Mouse (Mus musculus) small intestine, adult 2 months (tissue): ENCODE data around the gene Cd52. TPM values are rescaled to one million over a fixed set of nuclear protein-coding genes. Genes with fewer than 3 reads are reported as not detected.

ENCODE experiments used
- H3K27ac ChIP-seq: fragments of 200-500 bp; 2 replicates; pipeline ENCODE4 v1.5.1; 2012; ENCODE audit warnings: low read depth, low read length, control low read depth, inconsistent platforms; ENCODE audit not compliant: insufficient read depth
- H3K27me3 ChIP-seq: fragments of 200-500 bp; 2 replicates; pipeline ENCODE4 v1.6.1; 2012; ENCODE audit warnings: mild to moderate bottlenecking, moderate library complexity, low read length, inconsistent platforms; ENCODE audit not compliant: control insufficient read depth, insufficient read depth
- H3K36me3 ChIP-seq: fragments of 200-500 bp; 2 replicates; pipeline ENCODE4 v1.6.1; 2012; ENCODE audit warnings: mild to moderate bottlenecking, low read length, control low read depth, inconsistent platforms; ENCODE audit not compliant: control insufficient read depth, insufficient read depth
- H3K4me1 ChIP-seq: fragments of 200-500 bp; 2 replicates; pipeline ENCODE4 v1.6.1; 2012; ENCODE audit warnings: low read length, inconsistent platforms, mixed read lengths; ENCODE audit not compliant: control insufficient read depth, insufficient read depth, insufficient read length
- H3K4me3 ChIP-seq: fragments of 200-500 bp; 2 replicates; pipeline ENCODE4 v1.5.1; 2012; ENCODE audit warnings: low read depth, mild to moderate bottlenecking, control low read depth, inconsistent platforms, low read length, moderate library complexity
- CTCF ChIP-seq: fragments of 200-500 bp; IDR thresholded peaks from 2 replicates; pipeline ENCODE4 v1.5.1; 2012; ENCODE audit warnings: low read depth, mild to moderate bottlenecking, control low read depth, inconsistent platforms, low read length, moderate library complexity, mixed read lengths; ENCODE audit not compliant: insufficient replicate concordance, insufficient read length; ENCODE audit errors: extremely low read depth
- POLR2A ChIP-seq: fragments of 200-500 bp; IDR thresholded peaks from 2 replicates; pipeline ENCODE4 v1.6.1; 2012; ENCODE audit warnings: low read depth, mild to moderate bottlenecking, control low read depth, inconsistent platforms, low read length, moderate library complexity
- WGBS: fragments of 180-500 bp; shearing (Covaris S2); methylation state at CpG from one replicate; pipeline ENCODE4 v1.1.7; 2018; 5-methylcytosine and 5-hydroxymethylcytosine counted together
- polyA plus RNA-seq: library from polyadenylated mRNA; depleted of rRNA; stranded (reverse); fragments of >200 nt; gene quantifications from 2 replicates; pipeline ENCODE4 v1.2.3, GENCODE M21; 2012

The Cd52 gene
- polyA plus RNA-seq, 1 experiment, result 35.1 TPM

DNA sequence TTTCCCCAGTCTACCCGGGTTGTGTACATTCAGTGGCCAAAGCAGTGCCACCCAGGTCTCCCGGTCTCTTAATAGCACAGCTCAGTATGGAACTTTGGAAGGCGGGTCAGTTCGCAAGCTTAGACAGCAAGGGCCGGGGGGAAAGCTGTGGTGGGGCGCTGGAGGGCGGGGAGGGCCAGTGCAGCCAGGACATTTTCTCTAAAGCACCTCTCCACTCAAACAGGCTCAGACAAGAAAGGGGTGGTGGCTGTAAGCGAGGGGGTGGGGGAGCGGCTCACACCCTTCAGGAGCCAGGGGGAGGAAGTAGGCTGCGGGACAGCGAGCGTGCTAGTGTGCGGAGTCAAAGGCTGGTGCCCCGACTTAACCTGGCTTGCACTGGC lies 34.1 kb upstream of the Cd52 start:
- 0 out of 2 replicates have a peak, but pooled peaks cover 7% of the 10 kb centered on the region for H3K36me3 ChIP-seq
- WGBS, result under 1% methylated on average over 14 of the region's 14 CpGs
- 0 out of 2 replicates have a peak, but pooled peaks have one; percentile 9 for TF ChIP-seq POLR2A
- no peak for TF ChIP-seq CTCF
- peak overlapping the region; percentile 80 for H3K27ac ChIP-seq
- peaks cover 45% of the 10 kb centered on the region for H3K4me1 ChIP-seq
- H3K4me3 ChIP-seq, result peak overlapping the region; percentile 92
- H3K27me3 ChIP-seq, result no peaks in the 10 kb centered on the region

GRCm38 (mm10) chr4:134128221-134128982 lies 33.5 kb upstream of the Cd52 start, which contains the start of gene Sh3bgrl3:
TSS of gene Sh3bgrl3 (minus strand) at chr4:134128789.
- Histone ChIP-seq H3K4me1 (peaks cover 47% of the 10 kb centered on the region), H3K27ac (peak within 1 kb of the TSS; percentile 80), H3K4me3 (peak within 1 kb of the TSS; percentile 92), H3K27me3 (no peaks in the 10 kb centered on the region), H3K36me3 (0 out of 2 replicates have a peak, but pooled peaks cover 7% of the 10 kb centered on the region)
- no peak for TF ChIP-seq CTCF
- TF ChIP-seq POLR2A, result peak; percentile 76
- WGBS, result under 1% methylated on average over 50 of the region's 50 CpGs

DNA sequence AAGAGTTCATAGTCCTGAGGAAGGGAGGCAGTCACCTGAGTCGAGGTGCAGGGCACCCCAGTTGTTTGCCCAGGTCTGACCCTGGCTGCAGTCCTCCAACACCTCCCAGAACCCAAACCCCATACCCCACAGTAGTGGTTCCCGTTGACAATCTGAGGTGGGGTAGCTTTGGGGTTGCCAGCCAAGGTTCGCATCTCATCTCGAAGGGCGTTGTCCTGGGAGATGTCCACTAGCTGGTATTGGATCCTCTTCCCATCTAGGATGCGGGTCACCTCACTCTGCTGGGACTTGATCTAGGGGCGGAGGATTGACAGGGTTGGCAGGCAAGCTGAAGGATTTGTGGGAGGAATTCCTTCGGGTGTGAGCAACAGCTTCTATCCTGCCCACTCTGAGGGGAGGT lies 32.9 kb upstream of the Cd52 start:
- no peaks in the 10 kb centered on the region for H3K27me3 ChIP-seq
- H3K4me3 ChIP-seq, result peak overlapping the region; percentile 92
- WGBS, result 47% methylated on average over 8 of the region's 8 CpGs
- 0 out of 2 replicates have a peak, but pooled peaks cover 7% of the 10 kb centered on the region for H3K36me3 ChIP-seq
- H3K27ac ChIP-seq, result no peak overlapping the region
- H3K4me1 ChIP-seq, result peaks cover 47% of the 10 kb centered on the region
- TF ChIP-seq POLR2A (no peak), CTCF (no peak)

DNA sequence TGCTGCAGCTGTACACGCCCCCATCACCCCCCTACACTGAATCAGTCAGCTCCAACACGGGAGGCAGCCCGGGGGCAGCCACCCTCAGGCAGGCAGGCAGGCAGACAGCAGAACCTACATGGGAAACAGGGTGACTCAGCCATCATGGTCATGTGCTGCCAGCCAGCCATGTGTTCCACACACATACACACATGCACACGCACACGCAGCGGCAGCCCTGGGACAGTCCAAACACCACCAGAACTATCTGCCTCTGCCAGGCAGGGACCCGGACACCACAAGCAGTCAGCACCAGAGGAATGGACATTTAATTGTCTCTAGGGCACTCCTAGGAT lies 32.2 kb upstream of the Cd52 start:
- 0 out of 2 replicates have a peak, but pooled peaks cover 6% of the 10 kb centered on the region for H3K36me3 ChIP-seq
- no peak overlapping the region for H3K27ac ChIP-seq
- H3K27me3 ChIP-seq, result no peaks in the 10 kb centered on the region
- peak overlapping the region; percentile 92 for H3K4me3 ChIP-seq
- WGBS, result 88% methylated on average over 7 of the region's 7 CpGs
- H3K4me1 ChIP-seq, result peaks cover 45% of the 10 kb centered on the region
- no peak for TF ChIP-seq CTCF
- TF ChIP-seq POLR2A, result no peak

DNA sequence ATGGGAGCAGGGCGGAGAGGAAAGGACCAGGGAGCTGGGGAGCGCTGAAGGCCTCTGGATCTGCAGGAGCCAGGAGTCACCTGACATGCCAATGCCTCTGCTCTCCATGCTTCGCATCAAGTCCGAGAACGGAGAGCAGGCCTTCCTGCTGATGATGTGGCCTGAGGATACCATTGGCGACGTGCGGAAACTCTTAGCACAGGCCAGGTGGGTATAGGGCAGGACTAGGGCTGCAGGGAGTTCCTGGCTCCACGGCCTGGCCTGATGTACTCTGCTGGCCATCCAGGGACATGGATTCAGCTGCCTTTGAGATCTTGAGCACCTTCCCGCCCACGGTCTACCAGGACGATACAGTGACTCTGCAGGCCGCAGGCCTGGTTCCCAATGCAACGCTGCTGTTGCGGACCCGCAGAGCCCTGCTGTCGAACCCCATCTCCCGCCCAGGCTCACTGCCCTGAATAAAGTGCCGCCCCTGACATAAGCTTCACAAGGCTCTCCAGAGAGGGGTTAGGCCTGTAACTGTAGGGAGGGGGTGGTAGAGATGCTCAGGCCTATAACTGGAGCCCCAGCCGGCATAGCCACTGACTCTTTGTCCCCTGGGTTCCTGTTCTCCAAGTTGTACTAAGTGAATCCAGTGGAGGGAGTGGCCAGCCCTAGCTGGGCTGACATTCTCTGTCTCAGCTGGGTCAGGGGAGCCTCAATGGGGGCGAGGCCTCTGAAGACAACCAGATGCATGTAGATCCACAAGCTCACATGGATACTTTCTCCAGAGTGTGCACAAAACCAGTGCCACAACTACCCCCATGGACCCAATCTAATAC lies 31.6 kb upstream of the Cd52 start:
- WGBS, result 92% methylated on average over 21 of the region's 21 CpGs
- TF ChIP-seq CTCF (no peak), POLR2A (no peak)
- no peak overlapping the region for H3K4me3 ChIP-seq
- no peaks in the 10 kb centered on the region for H3K27me3 ChIP-seq
- H3K36me3 ChIP-seq, result 0 out of 2 replicates have a peak, but pooled peaks cover 5% of the 10 kb centered on the region
- no peak overlapping the region for H3K27ac ChIP-seq
- peaks cover 46% of the 10 kb centered on the region for H3K4me1 ChIP-seq

DNA sequence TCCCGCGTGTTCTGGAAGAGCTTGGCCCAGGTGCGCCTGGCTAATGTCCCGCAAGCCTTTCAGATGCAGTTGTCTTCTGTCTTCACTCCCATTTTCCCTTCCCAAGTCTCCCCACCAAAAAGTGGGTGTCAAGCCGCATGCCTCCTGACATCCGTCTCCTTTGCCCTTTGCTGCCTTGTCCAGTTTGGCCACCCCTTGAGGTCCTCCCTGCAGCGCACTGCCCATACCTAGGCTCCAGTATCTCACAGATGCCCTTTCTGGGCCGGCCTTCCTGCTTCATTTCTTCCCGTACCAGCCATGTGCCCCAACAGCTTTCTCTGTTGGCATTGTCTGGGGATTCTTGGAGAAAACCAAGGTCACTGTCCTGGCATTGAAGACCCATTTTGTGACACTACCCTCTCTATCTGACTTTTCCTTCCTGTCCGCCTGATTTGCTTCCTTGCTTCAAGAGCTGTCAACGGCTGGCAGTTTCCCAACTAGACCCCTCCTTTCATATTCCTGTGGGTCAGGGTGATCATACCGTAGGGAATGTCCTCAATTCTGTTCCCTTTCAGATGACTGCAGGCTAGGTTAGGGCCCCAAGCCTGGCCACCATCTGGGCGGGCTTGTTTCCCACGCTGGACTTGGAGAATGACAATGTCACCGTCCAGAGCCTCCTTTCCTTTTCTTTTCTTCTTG lies 30.6 kb upstream of the Cd52 start:
- TF ChIP-seq CTCF (no peak), POLR2A (no peak)
- Histone ChIP-seq H3K27ac (no peak overlapping the region), H3K36me3 (0 out of 2 replicates have a peak, but pooled peaks cover 4% of the 10 kb centered on the region), H3K4me3 (no peak overlapping the region), H3K4me1 (peaks cover 49% of the 10 kb centered on the region), H3K27me3 (no peaks in the 10 kb centered on the region; the same call in 1 of the 2 replicates)
- 91% methylated on average over 15 of the region's 15 CpGs for WGBS

DNA sequence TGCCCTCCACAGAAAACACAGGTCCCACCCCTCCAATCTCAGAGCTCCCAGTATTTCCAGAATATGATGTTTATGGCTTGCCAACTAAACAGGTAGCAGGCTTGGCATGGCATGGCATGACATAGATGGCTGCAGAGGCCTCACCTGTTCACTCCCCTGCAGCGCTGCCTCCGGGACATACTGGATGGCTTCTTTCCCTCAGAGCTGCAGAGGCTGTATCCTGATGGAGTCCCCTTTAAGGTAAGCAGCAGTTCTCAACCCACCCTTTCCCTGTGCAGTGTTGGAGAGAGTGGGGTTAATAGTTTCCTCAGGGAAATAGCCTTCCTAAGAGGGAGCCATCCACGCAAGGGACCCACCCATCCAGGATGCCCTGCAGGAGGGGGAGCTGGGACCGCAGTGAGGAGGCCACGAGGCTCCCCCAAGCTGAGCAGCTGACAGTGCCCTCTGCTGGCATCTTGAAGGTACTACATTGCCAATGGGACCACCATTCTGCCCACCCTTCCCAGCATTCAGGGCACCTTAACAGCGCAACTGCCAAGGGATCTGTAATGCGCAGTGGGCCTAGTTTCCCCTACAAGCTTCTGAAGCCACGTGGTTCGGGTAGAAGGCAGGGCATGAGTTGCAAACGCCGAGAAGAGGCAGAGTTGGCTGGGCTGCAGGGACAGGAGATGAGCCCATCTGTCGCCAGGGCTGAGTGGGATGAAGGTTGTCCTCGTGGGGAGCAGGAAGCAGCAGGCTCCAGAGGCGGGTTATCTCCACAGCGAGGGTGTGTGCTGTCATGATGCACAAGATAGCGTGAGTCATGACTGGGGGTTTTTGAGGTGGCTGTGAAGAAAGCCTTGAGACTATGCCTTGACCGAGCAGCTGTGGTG lies 29.0 kb upstream of the Cd52 start:
- no peak overlapping the region for H3K4me3 ChIP-seq
- H3K27me3 ChIP-seq, result no peaks in the 10 kb centered on the region; the same call in 1 of the 2 replicates
- peak; percentile 91 for TF ChIP-seq CTCF
- TF ChIP-seq POLR2A, result 0 out of 2 replicates have a peak, but pooled peaks have one; percentile 25
- no peak overlapping the region for H3K27ac ChIP-seq
- 24% methylated on average over 17 of the region's 17 CpGs for WGBS
- 0 out of 2 replicates have a peak, but pooled peaks cover 3% of the 10 kb centered on the region for H3K36me3 ChIP-seq
- H3K4me1 ChIP-seq, result peaks cover 50% of the 10 kb centered on the region
